14 mouse cellular contexts compared by ENCODE assay signal in genomic region chr11:106440318-106440717, GRCm38 (mm10).
"Had no signal": no experiment of that assay in that cellular context is flagged by ENCODE, and none has a peak within 500 bp of the region (broad histone marks: within the 10 kb centered on the region; RNA-seq: fewer than 3 reads in every experiment).

No protein-coding gene starts in this region.

- H3K4me2 ChIP-seq: kidney, embryonic 15.5 days; midbrain, embryonic 11.5 days had no signal

- H3K27ac ChIP-seq: kidney, embryonic 15.5 days; left cerebral cortex, adult 2 months; liver, embryonic 14.5 days had no signal

- DNase-seq: kidney, adult 11 months; kidney, adult 8-10 months; kidney, postnatal 10 days; kidney, postnatal 36 days; layer of hippocampus, postnatal 36 days; lung, adult 2 months; lung, postnatal 14 days; lung, postnatal 4 days; midbrain, embryonic 14.5 days; thymus, postnatal 25 days had no signal

- H3K4me3 ChIP-seq: kidney, embryonic 15.5 days; left cerebral cortex, adult 2 months had no signal

- H3K27me3 ChIP-seq: kidney, embryonic 15.5 days had no signal

- H3K9ac ChIP-seq: kidney, embryonic 15.5 days had no signal

- H3K36me3 ChIP-seq: kidney, embryonic 15.5 days had no signal

- H3K9me3 ChIP-seq: kidney, embryonic 15.5 days had no signal
